ENCODE assay signal across 8 mouse cellular contexts in the genomic region with DNA sequence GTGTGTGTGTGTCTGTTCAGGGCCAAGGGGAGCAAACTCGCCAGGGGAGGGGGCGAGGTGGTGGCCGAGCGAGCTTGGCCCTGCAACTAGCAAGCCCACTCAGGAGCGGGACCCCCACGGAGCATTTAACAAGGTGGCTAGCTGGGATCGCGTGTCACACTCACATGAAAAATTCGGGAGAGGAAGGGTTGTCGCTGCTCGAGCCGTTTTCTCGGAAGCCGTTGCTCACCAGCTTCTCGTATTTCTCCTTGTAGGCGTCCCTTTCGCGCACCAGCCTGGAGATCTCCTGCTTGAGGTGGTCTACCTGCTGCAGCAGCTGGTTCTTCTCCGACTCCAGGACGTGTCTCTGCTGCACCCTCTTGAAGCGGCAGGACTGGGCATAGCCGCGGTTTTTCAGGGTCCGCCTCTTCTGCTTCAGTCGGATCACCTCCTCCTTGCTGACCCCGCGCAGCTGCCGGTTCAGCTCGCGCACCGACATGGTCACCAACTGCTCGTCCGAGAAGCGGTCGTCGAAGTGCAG. TPM values are rescaled to one million over a fixed set of nuclear protein-coding genes. Genes with fewer than 3 reads are reported as not detected.
A peak's percentile ranks its signal among the peaks of the same experiment; 100 is the strongest.
DNase-seq lines count a peak whose midpoint lies in the region; ATAC-seq lines count a peak whose summit lies in the region.

No protein-coding gene starts in this region.

- H3K4me2 ChIP-seq in embryonic facial prominence, embryonic 13.5 days = peak overlapping the region; percentile 83
- H3K4me2 ChIP-seq in heart, embryonic 15.5 days = peak overlapping the region; percentile 95

- H3K4me1 ChIP-seq in embryonic facial prominence, embryonic 13.5 days = peaks cover 11% of the 10 kb centered on the region; the same call in 1 of the 2 replicates
- H3K4me1 ChIP-seq in heart, embryonic 15.5 days (replicated peaks) = peaks cover 17% of the 10 kb centered on the region

- 2% methylated on average over 36 of the region's 36 CpGs for WGBS in embryonic facial prominence, embryonic 13.5 days
- under 1% methylated on average over 36 of the region's 36 CpGs for WGBS in heart, embryonic 15.5 days

- no peak for ATAC-seq in embryonic facial prominence, embryonic 13.5 days (ENCODE audit: insufficient number of reproducible peaks, insufficient read depth, low FRiP score, low TSS enrichment, low read depth)
- ATAC-seq in heart, embryonic 15.5 days (replicated peaks; ENCODE audit: insufficient number of reproducible peaks, insufficient read depth, low FRiP score, low read depth) = 0 out of 2 replicates have a peak, but pooled peaks have one; percentile 11

- peak; percentile 72 for DNase-seq in 3T3-L1 (ENCODE audit: low read depth, low spot score)
- DNase-seq in adrenal gland, adult 2 months = peak; percentile 79
- DNase-seq in layer of hippocampus, postnatal 14 days (ENCODE audit: low spot score in 2 of 2) = peak; percentile 19 to 36
- DNase-seq in lung, postnatal 25 days (ENCODE audit: low spot score) = peak; percentile 21
- peak; percentile 71 for DNase-seq in retina, embryonic 14.5 days (ENCODE audit: low spot score)
- peak; percentile 47 for DNase-seq in urinary bladder, adult 2 months (ENCODE audit: low spot score)

- H3K9ac ChIP-seq in embryonic facial prominence, embryonic 13.5 days = peak overlapping the region; percentile 85
- H3K9ac ChIP-seq in heart, embryonic 15.5 days = peak overlapping the region; percentile 55

- H3K4me3 ChIP-seq in embryonic facial prominence, embryonic 13.5 days = peak overlapping the region; percentile 67
- peak overlapping the region; percentile 77 for H3K4me3 ChIP-seq in heart, embryonic 15.5 days

- H3K27me3 ChIP-seq in embryonic facial prominence, embryonic 13.5 days = peaks cover 16% of the 10 kb centered on the region
- H3K27me3 ChIP-seq in heart, embryonic 15.5 days = peaks cover 6% of the 10 kb centered on the region; the same call in 1 of the 2 replicates

- no peaks in the 10 kb centered on the region for H3K9me3 ChIP-seq in embryonic facial prominence, embryonic 13.5 days
- no peaks in the 10 kb centered on the region for H3K9me3 ChIP-seq in heart, embryonic 15.5 days (replicated peaks)

- H3K27ac ChIP-seq in embryonic facial prominence, embryonic 13.5 days = peak overlapping the region; percentile 60
- peak overlapping the region; percentile 41 for H3K27ac ChIP-seq in heart, embryonic 15.5 days

- no peaks in the 10 kb centered on the region for H3K36me3 ChIP-seq in embryonic facial prominence, embryonic 13.5 days
- no peaks in the 10 kb centered on the region for H3K36me3 ChIP-seq in heart, embryonic 15.5 days

RNA-seq across cellular contexts. Expression of a gene that starts 1.9 kb away (rescaled TPM):
- total RNA-seq in adrenal gland, adult 2 months (2021) = 10 to 100 TPM; 20.8 to 23.7 TPM
- 13.0 and 15.7 TPM in 2 replicates for polyA plus RNA-seq in adrenal gland, adult 2 months (2012; rRNA removed)
- 7.9 and 9.0 TPM in 2 replicates for polyA plus RNA-seq in embryonic facial prominence, embryonic 13.5 days (2015; fragmentation: Nextera tagmentation; extraction: Ambion mirVana)
- polyA plus RNA-seq in heart, embryonic 15.5 days (2015; fragmentation: Nextera tagmentation; extraction: Ambion mirVana) = 3.3 and 3.9 TPM in 2 replicates
- total RNA-seq in layer of hippocampus, postnatal 14 days (2021) = 10 to 100 TPM; 21.8 to 26.7 TPM
- 16.7 and 23.5 TPM in 2 replicates for polyA plus RNA-seq in urinary bladder, adult 2 months (2012; rRNA removed)

Comparison
In these comparisons a context has a peak if more than half of its experiments do, and no peak if none do; other contexts are left out.
1. DNase-seq: peak in every context shown above with its lines; median percentile 79 in adrenal gland, adult 2 months; 72 in 3T3-L1; 71 in retina, embryonic 14.5 days; 47 in urinary bladder, adult 2 months; 28 in layer of hippocampus, postnatal 14 days; 21 in lung, postnatal 25 days.